Mouse (Mus musculus): ENCODE results near the gene Fam222b.

Fam222b gene

DNA sequence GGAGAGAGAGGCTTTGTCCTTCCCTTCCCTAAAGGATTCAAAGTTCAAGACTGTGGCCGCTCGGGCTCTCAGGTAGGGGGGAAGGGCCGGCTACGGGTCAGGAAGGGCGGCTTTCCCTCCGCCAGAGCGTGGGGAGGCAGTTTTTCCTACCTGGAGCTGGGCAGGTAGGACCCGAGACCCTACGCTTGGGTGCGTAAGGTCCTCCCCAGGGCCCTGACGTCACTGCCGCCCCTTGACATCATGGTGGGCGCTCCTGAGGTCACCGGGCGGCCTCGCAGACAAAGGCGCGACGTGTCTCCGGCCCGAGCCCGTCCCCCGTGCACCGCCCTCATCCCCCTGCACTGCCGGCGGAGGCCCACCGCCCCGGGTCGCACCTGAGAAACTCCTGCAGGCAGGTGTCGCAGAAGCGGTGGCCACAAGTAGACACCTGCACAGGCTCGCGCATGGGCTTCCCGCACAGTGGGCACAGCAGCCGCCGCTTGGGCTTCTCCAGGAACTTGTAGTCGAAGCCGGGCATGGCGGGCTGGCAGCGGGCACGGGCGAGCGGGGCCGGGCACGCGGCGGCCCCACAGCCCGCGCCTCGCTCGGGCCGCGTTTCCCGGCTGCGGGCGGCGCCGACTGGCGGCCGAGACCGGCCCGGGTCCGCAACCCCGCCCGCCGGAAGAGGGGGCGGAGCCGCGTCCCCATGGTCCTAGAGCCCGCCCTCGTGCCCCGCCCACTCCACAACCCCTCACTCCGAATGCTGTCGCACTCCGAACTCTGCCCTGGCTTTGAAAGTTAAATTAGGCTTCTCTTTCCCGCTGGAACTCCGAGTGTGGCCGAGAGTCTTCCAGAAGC, 70.7 kb downstream of the Fam222b start, which contains the start of gene Traf4:
Gene Traf4, minus strand, starts transcription at position 666 of the 837 bp plus-strand sequence.
- DNase-seq (ENCODE audit: low spot score) = peak; percentile 78

DNA sequence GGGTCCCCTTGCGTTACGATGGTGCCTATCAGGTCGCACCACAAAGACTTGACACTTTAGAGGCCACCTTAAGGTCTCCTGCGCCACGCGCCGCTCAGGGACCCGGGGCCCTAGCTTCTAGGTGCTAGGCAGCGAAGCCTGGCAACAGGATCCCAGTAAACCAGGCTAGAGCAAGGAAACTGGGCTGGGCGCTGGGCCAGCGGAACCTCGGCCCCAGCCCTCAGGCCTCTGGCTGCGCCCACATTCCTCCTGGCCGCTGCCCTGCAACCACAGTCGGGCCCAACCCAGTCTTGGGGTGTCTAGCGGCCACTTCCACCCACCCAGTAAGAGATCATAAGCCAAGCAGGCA, 71.3 kb downstream of the Fam222b start:
- DNase-seq (ENCODE audit: low spot score) = no peak

DNA sequence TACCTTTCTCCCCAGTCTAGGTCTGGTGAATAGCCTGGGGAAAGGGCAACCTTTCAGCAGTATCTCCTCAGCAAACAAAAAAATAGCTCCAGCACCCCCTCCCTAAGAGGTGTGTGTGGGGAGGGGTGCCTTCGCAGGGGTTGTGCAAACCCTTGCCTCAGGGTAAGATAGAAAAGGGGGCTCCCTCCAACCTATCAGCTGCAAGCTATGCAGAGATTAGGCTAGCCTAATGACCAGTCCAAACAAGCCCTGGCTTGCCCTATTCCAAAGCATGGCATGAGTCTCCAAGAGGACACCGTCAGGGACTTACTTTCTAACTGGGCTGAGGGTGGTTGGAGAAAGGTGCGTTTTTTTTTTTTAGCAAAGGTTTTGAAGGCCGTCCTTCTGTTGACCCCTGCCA, 71.7 kb downstream of the Fam222b start:
- DNase-seq (ENCODE audit: low spot score) = no peak

DNA sequence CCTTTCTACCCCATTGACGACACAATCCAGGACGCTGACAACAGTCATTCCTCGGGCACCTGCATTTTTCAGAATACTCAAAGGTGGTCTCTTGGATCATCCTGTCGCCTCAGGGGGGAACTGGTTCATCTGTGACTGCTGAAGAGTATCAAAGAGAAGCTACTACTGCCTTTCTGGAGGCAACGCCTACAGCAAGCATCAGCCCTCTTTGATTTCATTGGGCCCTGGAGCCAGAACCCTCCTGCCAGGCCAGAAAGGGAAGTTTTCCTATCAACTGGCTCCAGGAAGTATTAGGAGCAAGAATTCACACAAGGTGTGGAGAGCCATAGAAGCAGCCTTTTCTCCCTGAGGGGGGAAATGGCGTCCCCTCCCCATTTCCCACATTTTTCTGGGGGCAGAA, 72.2 kb downstream of the Fam222b start:
- DNase-seq (ENCODE audit: low spot score) = no peak

DNA sequence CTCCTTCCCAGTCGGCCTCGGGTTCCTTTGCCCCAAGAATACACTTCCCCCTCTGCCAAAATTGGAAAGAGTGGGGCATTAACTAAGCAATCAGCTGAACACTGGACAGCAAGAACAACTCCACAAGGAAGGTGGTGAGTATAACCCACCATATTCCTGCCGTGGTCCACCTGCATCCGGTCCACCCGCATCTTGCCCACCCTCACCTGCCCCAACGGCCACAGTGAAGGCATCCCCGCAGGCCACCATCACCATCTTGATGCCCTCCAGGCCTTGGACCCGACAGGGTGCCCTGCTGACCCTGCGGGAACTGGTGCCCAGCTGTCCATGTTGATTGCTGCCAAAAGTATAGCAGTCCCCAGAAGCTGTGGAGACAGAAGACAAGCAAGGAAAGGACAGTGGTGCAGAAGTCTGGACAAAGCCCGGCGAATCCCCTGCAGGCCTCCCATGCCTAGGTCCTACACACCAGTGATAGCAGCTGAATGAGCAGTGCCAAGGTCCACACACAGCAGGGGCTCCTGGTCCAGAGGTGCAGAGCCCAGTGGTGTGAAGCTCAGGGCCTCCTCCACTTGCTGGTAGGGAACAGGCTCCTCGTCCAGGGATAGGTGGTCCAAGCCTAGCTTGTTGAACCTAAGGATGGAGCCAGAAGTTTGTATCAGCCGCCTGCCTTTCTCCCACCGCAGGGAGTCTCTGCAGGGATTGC, 72.9 kb downstream of the Fam222b start:
- no peak for DNase-seq (ENCODE audit: low spot score)

DNA sequence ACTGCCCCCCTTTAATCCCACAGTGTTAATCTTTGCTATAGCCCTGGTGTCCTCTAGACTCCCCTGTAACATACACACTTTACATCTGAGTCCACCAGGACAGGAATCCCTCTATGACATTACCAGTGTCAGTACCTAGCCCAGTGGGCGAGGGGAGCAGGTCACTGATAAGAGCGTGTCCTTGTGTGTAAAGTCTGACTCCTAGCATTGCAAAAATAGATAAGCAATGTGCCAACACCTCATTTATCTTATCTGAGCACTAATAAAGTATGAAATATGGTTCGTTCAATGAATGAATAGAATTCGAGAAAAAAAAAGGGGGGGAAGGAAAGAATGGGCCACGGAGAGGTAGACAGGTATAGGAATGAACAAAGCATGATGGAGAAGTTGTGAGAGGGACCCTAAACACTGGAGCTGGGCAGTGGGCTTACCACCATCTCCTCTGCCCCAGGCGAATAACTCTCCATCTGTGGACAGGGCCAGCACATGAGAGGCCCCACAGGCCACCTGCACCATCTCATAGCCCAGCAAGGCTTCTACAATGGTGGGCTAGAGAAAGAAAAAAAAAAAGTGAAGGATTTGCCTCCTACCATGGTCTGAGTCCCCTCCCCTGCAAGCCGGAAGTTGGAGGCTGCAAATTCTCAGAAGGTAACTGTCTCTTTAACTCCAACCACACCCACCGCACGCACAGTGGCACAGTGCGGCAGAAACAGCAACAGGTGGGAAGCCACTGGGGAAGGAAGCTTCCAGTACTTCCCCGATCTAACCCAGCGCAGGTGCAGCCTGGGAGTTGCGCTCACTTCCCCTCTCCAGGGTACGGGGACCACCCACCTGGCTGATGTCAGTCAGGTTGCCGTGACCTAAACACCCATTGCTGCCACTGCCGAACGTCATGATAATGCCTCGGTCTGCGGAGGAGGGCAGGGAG, 74.3 kb downstream of the Fam222b start:
- DNase-seq (ENCODE audit: low spot score) = peak; percentile 59

DNA sequence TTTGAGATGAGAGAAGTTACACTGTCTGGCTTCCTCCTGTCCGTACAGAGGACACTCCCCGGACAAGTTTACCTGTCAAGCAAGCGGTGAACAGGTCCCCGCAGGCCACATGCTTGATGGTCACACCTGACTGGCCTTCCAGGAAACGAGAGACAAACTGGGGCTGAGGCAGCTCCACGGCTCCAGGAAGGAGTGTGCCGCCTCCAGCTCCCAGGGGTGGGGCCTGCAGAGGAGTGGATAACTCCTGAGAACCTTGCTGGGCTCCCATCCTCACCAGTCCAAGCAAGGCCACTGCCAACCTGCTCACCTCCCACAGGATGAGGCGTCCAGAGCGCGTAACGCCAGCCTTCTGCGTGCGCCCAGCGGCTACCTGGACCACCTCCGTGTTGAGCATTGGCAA, 75.8 kb downstream of the Fam222b start:
- no peak for DNase-seq (ENCODE audit: low spot score)

DNA sequence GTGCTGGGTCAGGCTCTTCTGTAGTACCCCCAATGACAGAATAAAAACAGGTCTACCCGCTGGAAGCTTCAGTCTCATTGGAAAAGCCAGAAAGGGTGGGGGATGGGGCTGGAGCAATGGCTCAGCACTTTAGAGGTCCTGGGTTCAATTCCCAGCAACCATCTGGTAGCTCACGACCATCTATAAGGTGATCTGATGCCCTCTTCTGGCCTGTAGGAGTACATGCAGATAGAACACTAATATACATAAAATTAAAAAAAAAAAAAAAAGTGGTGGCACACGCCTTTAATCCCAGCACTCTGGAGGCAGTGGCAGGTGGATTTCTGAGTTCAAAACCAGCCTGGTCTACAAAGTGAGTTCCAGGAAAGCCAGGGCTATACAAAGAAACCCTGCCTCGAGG, 76.9 kb downstream of the Fam222b start:
- no peak for DNase-seq (ENCODE audit: low spot score)

DNA sequence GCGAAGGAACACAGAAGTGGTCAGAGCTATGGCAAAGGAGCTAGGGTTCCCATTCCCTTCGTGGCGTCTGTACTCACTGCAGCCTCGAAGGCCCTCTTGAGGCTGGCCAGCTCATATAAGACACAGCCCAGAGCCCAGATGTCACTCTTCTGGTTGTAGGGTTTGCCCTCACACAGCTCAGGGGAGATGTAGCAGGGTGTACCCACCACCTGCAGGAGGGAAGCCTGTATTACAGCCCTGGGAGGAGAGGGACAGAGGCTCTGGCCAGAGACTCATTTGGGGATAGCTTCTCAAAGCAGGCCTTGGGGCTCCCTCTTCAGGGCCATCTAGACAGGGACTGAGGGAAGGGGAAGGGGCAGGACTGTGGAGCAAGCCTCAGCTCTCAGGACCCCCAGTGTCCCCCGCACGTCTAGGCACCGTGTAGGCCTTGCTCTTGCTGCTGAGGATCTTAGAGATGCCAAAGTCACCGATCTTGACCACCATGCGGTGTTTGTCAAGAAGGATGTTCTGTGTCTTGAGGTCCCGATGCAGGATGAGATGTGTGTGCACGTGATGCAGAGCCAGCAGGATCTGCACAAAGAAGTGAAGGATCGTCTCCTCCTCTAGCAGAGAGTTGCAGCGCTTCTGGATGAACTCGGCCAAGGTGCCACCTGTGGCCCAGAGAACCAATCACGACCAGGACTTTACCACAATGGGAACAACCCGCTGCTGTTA, 77.7 kb downstream of the Fam222b start:
- DNase-seq (ENCODE audit: low spot score) = no peak

DNA sequence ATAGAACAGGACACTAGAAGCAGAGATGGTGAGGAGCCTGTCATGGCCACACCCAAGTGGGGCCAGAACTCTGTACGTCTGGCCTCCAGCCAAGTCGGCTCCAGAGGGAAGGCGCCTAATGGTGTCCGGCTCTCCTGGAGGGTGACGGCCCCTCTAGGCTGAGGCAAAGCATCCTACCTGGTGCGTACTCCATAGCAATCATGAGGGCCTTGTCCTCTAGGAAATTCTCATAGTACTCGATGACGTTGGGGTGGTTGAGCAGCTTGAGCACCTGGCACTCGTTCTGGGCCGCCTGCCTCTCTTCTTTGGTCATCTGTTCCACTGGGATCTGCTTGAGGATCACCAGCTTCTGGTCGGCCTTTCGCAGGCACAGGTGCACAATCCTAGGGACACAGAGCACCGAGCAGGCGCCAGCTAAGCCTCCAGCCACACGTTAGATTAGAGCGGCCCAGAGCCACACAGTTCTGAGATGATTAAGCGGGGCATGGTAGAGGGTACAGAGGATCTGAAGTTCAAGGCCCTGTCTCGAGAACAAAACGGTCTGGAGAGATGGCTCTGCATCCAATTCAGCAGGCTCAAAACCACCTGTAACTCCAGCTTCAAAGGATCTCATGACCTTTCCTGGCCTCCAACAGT, 78.4 kb downstream of the Fam222b start:
- DNase-seq (ENCODE audit: low spot score) = no peak

DNA sequence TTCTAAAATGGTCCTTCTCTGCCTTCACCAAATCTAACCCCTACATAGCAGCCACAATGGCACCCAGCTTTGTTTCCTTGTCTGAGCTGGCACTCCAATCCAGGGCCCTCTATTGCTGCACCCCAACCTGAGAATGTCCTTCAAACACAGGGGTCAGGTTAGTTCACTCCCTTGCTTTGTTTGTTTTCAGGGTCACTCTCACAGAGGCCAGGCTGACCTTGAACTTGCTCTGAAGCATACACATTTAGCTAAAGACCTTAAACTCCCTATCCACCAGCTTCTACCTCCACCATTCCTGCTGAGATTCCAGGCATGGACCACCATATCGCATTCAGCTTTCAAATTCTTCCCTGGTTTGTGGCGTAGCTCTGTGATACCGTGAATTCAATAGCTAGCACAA, 80.0 kb downstream of the Fam222b start:
- DNase-seq (ENCODE audit: low spot score) = no peak

DNA sequence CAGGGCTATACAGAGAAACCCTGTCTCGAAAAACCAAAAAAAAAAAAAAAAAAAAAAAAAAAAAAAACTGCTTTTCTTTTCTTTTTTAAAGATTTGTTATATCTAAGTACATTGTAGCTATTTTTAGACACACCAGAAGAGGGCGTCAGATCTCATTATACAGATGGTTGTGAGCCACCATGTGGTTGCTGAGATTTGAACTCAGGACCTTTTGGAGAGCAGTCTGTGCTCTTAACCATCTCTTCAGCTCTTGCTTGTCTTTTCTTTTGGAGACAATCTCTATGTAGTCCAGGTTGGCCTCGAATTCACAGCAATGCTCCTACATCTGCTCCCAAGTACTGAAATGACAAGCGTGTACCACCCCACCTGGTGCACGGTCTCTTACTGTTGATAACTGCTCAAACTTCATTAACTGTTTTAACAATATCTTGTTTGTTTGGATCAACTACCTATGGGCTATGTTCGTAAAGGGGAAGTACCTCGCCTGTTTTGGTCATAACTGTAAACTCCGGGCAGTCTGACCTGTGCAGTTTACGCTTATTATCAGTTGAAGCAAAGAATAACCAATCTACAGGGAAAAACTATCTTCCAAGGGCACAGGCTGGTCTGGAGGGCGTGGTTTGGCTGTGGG, 81.4 kb downstream of the Fam222b start:
- DNase-seq (ENCODE audit: low spot score) = no peak

DNA sequence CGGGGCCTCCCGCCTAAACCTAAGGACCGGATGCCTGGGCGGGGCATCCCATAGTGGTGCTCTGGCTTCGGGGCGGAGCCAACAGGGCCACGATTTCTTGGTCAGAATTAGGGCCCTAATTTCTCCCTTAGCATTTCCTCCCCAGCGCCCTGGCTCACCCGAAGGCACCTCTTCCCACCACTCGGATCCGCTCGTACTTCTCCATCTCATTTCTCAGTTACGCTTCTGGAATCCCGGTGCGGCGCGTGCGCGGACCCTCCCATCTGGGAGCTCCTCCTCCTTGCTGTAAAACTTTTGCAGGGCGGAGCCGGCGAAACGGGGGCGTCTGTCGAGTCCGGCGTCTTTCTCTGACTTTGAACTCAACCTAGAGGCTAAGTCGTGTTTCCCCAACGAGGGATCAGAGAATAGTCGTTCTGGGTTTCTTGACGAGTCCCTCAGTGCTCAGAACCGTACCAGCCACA, 82.0 kb downstream of the Fam222b start, which contains the start of the genes Nek8 and Tlcd1:
Gene Nek8, minus strand, starts transcription at position 274 of the 461 bp plus-strand sequence.
Gene Tlcd1, plus strand, starts transcription at position 310 of the 461 bp plus-strand sequence.
- DNase-seq (ENCODE audit: low spot score) = peak; percentile 96

DNA sequence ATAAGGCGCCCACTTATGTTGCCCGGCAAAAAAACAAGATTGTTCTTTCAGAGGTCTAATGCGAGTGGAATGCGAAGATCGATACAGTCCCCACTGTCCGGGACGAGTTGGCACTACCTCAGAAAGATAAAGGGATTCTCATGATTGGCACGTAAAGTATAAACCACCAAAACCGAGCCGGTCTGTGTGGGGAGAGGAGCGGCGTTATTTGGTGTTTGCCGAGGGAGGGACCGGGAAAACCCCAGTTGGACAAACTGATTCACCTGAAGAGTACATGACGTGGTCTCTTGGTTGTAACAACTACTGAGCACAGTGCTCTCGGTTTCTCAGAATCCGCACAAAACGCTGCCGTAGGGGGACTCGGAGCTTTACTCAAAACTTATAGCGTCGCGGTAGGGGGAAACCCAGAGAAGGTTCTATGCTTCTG, 82.5 kb downstream of the Fam222b start:
- no peak for DNase-seq (ENCODE audit: low spot score)

DNA sequence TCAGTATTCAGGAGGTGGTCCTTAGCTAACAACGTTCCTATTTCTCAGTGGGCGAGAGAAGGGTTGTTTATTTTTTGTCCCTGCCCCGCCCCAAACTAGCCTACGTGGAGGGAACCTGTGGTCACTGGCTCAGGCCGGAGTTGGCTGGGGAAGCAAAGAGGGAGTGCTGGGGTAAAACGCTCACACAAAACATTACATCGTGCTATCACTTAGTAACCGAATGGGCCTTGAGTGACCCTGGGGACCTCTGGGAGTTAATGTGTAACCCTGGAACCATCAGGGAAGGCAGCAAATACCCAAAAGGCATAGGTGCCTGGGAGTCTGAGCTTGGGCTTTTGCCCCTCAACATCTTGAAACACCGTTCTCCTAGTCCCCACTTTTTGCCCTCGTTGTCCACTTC, 83.0 kb downstream of the Fam222b start:
- no peak for DNase-seq (ENCODE audit: low spot score)

DNA sequence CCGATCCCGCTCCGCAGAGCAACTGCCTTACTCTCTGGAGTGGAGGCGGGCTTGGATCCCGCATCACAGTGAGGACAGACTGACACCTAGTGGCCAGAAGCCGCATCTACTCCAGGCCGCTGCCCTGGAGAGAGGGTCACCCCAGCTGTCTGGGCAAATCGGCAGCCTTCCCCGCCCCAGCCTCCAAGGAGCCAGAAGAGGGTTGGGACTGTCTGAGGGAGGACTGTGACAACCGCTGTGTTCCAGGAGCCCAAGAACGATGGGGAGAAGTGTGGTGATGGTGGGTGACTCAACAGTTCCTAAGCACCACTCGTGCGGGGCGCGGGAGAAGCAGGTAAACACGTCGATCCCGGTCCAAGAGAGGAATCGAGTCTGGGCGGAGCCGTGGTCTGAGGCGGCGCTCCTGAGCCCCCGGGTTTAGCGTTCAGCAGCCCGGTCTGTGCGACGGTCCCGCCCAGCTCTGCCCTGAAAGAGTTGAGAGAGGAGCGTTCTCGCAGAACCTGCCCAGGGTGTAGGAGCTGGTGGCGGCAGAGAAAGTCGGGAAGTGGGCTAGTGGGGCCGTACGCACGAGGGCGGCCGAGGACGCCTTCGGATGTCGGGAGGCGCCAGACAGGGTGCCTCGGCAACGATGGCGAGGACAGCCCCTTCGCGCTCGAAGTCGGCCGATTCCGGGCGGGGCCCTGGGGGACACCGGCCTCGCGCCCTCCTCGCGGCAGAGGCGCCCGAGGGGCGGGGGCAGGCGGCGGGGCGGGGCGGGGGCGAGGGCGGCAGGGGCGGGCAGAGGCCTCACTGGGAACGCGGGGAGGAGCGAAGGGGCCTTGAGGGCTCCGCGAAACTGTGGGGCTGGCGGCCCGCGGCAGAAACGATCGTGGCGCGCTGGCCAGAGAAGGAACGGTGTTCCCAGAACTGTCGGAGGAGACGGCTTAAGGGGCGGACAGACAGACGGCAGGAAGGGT, 83.7 kb downstream of the Fam222b start:
- DNase-seq (ENCODE audit: low spot score) = peak; percentile 92

DNA sequence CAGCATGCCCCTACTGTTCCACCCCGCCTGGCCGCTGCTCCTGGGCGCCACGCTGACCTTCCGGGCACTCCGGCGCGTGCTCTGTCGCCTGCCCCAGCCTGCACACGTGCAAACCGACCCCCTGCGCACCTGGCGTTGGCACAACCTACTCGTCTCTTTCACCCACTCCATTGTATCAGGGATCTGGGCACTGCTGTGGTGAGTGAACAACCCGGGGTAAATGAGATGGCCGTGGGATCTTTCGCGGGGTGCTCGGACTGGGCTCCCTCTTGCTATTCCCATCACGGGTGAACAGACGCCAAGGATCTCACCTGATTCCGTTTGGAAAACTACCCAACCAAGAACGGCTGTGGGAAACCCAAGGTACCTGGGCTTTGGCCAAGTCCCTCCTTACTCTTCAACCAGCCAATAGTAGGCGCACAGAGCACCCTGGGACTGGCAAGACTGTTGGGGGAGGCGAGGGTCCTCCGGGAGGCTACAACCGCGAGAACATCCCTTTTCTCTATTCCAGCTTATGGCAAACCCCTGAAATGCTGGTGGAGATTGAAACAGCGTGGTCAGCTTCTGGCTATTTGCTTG, 84.5 kb downstream of the Fam222b start:
- DNase-seq (ENCODE audit: low spot score) = no peak

DNA sequence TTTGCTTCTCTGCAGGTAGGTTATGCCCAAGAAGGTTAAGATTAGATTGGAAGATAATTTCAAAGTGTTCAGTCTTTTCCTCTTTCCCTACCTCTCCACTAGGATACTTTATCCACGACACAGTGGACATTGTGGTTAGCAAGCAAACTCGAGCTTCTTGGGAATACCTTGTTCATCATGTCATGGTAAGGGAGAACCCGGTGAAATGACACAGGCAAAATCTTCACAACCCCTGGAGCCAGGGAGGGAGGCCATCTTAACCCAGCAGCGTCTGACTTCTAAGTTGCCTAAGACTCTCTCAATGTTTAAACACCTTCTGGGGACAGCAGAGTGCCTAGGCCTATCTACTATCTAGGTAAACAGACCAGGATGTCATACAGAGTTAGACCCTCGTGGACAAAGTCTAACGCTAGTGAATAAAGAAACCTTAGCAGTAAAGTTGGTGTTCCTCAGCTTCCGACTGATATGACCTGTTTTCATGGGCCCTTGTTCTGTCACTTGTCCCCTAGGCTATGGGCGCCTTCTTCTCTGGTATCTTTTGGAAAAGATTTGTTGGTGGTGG, 85.1 kb downstream of the Fam222b start:
- no peak for DNase-seq (ENCODE audit: low spot score)
